Mouse (Mus musculus) liver, embryonic 16.5 days (tissue): ENCODE results near the gene Gm281. TPM values are rescaled to one million over a fixed set of nuclear protein-coding genes. Genes with fewer than 3 reads are reported as not detected.

Experiments
- ATAC-seq: fragments of 200-750 bp; cut with Nextera tagmentation; 2 replicates; pipeline ENCODE4 v1.8.0; 2017; ENCODE audit warnings: low read depth, mild to moderate bottlenecking, moderate number of reproducible peaks, moderate library complexity
- H3K27ac ChIP-seq: fragments of 300-500 bp; sonication (generic); 2 replicates; pipeline ENCODE4 v1.5.1; 2014; ENCODE audit warnings: mild to moderate bottlenecking, low read length
- H3K27me3 ChIP-seq: fragments of 300-500 bp; sonication (generic); 2 replicates; pipeline ENCODE4 v1.6.1; 2014; ENCODE audit warnings: low read depth, low read length, mixed read lengths; ENCODE audit not compliant: control insufficient read depth, insufficient read depth
- H3K36me3 ChIP-seq: fragments of 300-500 bp; sonication (generic); 2 replicates; pipeline ENCODE4 v1.6.1; 2014; ENCODE audit warnings: mild to moderate bottlenecking; ENCODE audit not compliant: control insufficient read depth, insufficient read depth
- H3K4me1 ChIP-seq: fragments of 300-500 bp; sonication (generic); 2 replicates; pipeline ENCODE4 v1.6.1; 2014; ENCODE audit warnings: low read depth, low read length, mixed read lengths; ENCODE audit not compliant: control insufficient read depth
- H3K4me2 ChIP-seq: fragments of 300-500 bp; sonication (generic); 2 replicates; pipeline ENCODE4 v1.6.1; 2014; ENCODE audit warnings: low read depth, low read length, mixed read lengths
- H3K4me3 ChIP-seq: fragments of 300-500 bp; sonication (generic); 2 replicates; pipeline ENCODE4 v1.5.1; 2014; ENCODE audit warnings: low read depth, mild to moderate bottlenecking, low read length
- H3K9ac ChIP-seq: fragments of 300-500 bp; sonication (generic); 2 replicates; pipeline ENCODE4 v1.6.1; 2014; ENCODE audit warnings: low read depth, low read length
- H3K9me3 ChIP-seq: fragments of 300-500 bp; sonication (generic); replicated peaks from 2 replicates; pipeline ENCODE4 v1.6.1; 2016; ENCODE audit warnings: low read length; ENCODE audit not compliant: control insufficient read depth
- WGBS: fragments of 180-500 bp; shearing (Covaris S2); extraction: QIAGEN DNeasy Blood & Tissue Kit; methylation state at CpG from one replicate; pipeline ENCODE4 v1.1.7; 2014; ENCODE audit not compliant: insufficient replicate concordance; 5-methylcytosine and 5-hydroxymethylcytosine counted together
- microRNA-seq: library from miRNA; unstranded; fragments of <30 nt; microRNA quantifications from one replicate; pipeline ENCODE4, GENCODE M21; 2016
- polyA plus RNA-seq: library from polyadenylated mRNA; unstranded; fragments of >200 nt; fragmentation: Nextera tagmentation; extraction: Ambion mirVana; gene quantifications from 2 replicates; pipeline ENCODE4 v1.2.1, GENCODE M21; 2015

Gm281 gene
- polyA plus RNA-seq, 1 experiment from 2014 or later, result not detected

DNA sequence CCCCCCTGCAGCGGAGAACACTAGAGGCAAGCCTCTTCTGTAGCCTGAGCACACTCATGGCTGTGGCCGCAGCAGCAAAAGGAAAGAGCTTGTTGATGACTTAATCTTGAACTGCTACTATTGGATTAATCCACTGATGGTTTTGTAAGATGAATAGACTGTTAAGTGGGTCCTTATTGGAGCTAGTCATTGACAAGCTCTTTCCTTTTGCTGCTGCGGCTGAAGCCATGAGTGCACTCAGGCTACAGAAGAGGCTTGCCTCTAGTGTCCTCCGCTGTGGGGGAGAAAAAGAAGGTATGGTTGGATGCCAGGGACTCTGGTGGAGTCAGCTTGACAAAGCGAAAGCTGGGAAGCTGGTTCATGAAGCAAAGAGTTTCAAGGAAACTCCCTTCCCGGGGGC is 135.9 kb downstream of the Gm281 start:
- no peak overlapping the region for H3K27ac ChIP-seq
- no peaks in the 10 kb centered on the region for H3K9me3 ChIP-seq
- ATAC-seq, result no peak
- H3K4me1 ChIP-seq, result no peaks in the 10 kb centered on the region
- H3K4me2 ChIP-seq, result no peak overlapping the region
- no peaks in the 10 kb centered on the region for H3K36me3 ChIP-seq
- H3K4me3 ChIP-seq, result no peak overlapping the region
- 58% methylated on average over 4 of the region's 6 CpGs for WGBS
- no peak overlapping the region for H3K9ac ChIP-seq
- H3K27me3 ChIP-seq, result no peaks in the 10 kb centered on the region

DNA sequence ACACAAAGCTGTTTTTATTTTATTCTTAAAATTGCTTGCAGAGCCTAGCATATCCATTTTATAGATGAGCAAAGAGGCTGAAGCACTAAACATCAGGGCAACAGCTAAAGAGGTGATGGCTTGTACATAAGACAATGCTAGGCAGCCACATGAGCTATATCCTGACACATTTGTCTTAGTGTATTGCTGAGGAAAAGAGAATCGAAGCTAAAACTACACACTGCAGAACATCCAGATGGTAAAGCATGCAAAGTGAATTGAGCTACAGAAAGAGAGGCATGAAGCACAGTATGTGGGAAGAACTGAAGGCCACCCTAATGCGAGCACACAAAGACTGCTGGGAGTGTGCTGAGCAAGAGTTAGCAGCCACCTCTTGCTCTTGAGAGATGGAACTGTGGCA is 143.1 kb downstream of the Gm281 start:
- H3K4me2 ChIP-seq, result no peak overlapping the region
- no peak overlapping the region for H3K4me3 ChIP-seq
- H3K36me3 ChIP-seq, result no peaks in the 10 kb centered on the region
- H3K9me3 ChIP-seq, result no peaks in the 10 kb centered on the region
- H3K27me3 ChIP-seq, result no peaks in the 10 kb centered on the region
- ATAC-seq, result no peak
- H3K27ac ChIP-seq, result no peak overlapping the region
- H3K4me1 ChIP-seq, result no peaks in the 10 kb centered on the region
- no peak overlapping the region for H3K9ac ChIP-seq
- WGBS, result 49% methylated on average over 2 of the region's 2 CpGs

DNA sequence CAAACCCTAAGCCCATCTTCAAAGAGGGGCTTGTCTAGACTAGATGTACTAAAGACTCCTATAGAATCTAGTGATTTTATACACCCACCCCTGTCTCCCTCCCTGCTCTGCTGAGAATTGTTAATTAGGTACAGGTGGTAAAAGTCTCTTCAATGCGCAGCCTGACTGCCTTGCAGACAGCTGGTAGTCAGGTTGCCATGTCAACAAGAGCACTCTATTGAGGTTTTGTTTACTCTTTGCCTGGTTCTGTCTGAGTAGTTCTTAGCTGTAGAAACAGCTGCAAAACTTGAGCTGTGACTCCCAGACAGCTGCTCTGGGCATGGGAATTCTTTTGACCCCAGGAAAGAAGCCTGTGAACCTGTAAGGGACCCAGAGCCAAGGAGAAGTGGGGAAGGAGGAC is 143.6 kb downstream of the Gm281 start:
- no peak for ATAC-seq

More for the DNA sequence above, 143.6 kb downstream of the Gm281 start:
- Histone ChIP-seq H3K27me3 (no peaks in the 10 kb centered on the region), H3K4me1 (no peaks in the 10 kb centered on the region), H3K9ac (no peak overlapping the region), H3K36me3 (no peaks in the 10 kb centered on the region), H3K4me3 (no peak overlapping the region), H3K27ac (no peak overlapping the region), H3K4me2 (no peak overlapping the region), H3K9me3 (no peaks in the 10 kb centered on the region)
- 13% methylated on average over 1 of the region's 1 CpGs for WGBS

Small RNAs within 50 kb of the gene (microRNA-seq; reads per million reads assigned to microRNA genes)
- gene Gm27506, result not detected

Other genes starting within 250 kb of the Gm281 start
- not detected in 2 replicates for gene Sntn, start 243.6 kb downstream of the Gm281 start, polyA plus RNA-seq
- 1.2 and 1.5 TPM in 2 replicates for gene Atxn7, start 47.0 kb upstream of the Gm281 start, polyA plus RNA-seq
- 60.2 and 68.5 TPM in 2 replicates for gene Thoc7, start 47.4 kb upstream of the Gm281 start, polyA plus RNA-seq
- 101 and 108 TPM in 2 replicates for gene Psmd6, start 206.5 kb upstream of the Gm281 start, polyA plus RNA-seq